Mouse (Mus musculus) megakaryocyte, embryonic 14.5 days (primary cell): ENCODE data around the gene Map1s.

Source experiments
- FLI1 ChIP-seq: IDR thresholded peaks from 2 replicates; pipeline ENCODE4 v1.6.1; 2012; ENCODE audit warnings: low read length, inconsistent platforms, mixed read lengths
- GATA1 ChIP-seq: IDR thresholded peaks from 3 replicates; pipeline ENCODE4 v1.6.1; 2012; ENCODE audit warnings: mixed read lengths, low read length, inconsistent platforms, borderline replicate concordance

- TF ChIP-seq GATA1 = no peak
- no peak for TF ChIP-seq FLI1
Observed at GRCm38 (mm10) chr8:70880546-70880945, 25.2 kb upstream of the Map1s start.
